ENCODE assay signal across 14 mouse cellular contexts in the genomic region with DNA sequence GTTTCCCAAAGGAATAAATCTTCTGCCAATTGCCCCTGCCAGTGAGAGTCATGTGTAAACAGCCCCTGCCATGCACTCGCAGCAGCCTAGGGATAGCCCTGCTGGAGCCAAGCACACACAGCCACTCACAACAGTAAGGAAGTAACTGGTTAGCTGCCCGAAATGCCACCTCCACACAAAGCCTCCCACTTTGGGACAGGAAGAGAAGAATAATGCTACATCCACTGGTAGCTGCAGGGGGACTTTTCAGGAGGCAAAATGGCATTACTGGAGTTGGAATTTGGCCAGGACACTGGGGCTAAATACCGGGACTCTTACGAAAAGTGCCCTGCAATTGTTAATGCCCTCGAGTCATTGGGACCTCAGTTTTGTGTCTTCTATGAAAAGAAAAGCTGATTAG.
DNase-seq lines count a peak whose midpoint lies in the region; ATAC-seq lines count a peak whose summit lies in the region.
"Had no signal": no experiment of that assay in that cellular context is flagged by ENCODE, and none has a peak within 500 bp of the region (broad histone marks: within the 10 kb centered on the region; RNA-seq: fewer than 3 reads in every experiment).

No protein-coding gene starts in this region.

- WGBS in hindbrain, embryonic 13.5 days: 21% methylated on average over 5 of the region's 5 CpGs
- 50% methylated on average over 5 of the region's 5 CpGs for WGBS in hindbrain, embryonic 11.5 days
- WGBS in forebrain, embryonic 13.5 days: 3% methylated on average over 5 of the region's 5 CpGs
- 9% methylated on average over 5 of the region's 5 CpGs for WGBS in midbrain, embryonic 15.5 days
- 49% methylated on average over 5 of the region's 5 CpGs for WGBS in kidney, embryonic 16.5 days

- no peaks in the 10 kb centered on the region for H3K27me3 ChIP-seq in hindbrain, embryonic 13.5 days
- no peaks in the 10 kb centered on the region for H3K27me3 ChIP-seq in hindbrain, embryonic 11.5 days (ENCODE audit: control insufficient read depth, insufficient read depth, low read length)
- H3K27me3 ChIP-seq in forebrain, embryonic 13.5 days: peaks cover 11% of the 10 kb centered on the region
- H3K27me3 ChIP-seq in midbrain, embryonic 15.5 days (replicated peaks): peaks cover 6% of the 10 kb centered on the region; the same call in 1 of the 2 replicates
- H3K27me3 ChIP-seq in kidney, embryonic 16.5 days (ENCODE audit: insufficient read depth, low read length): no peaks in the 10 kb centered on the region
- H3K27me3 ChIP-seq: CH12.LX; lung, embryonic 15.5 days had no signal

- no peak overlapping the region for H3K27ac ChIP-seq in hindbrain, embryonic 13.5 days
- H3K27ac ChIP-seq in hindbrain, embryonic 11.5 days (ENCODE audit: low read depth, low read length): no peak overlapping the region
- no peak overlapping the region for H3K27ac ChIP-seq in forebrain, embryonic 13.5 days
- H3K27ac ChIP-seq in midbrain, embryonic 15.5 days: no peak overlapping the region
- H3K27ac ChIP-seq in kidney, embryonic 16.5 days (ENCODE audit: low read length): no peak overlapping the region
- H3K27ac ChIP-seq: limb, embryonic 15.5 days; lung, embryonic 15.5 days had no signal

- intact Hi-C loops in gastrocnemius, postnatal 36 days (cut with DNase I): no loop called here

- no peak overlapping the region for H3K9ac ChIP-seq in hindbrain, embryonic 13.5 days
- no peak overlapping the region for H3K9ac ChIP-seq in hindbrain, embryonic 11.5 days (ENCODE audit: low read depth, low read length)
- H3K9ac ChIP-seq in forebrain, embryonic 13.5 days: no peak overlapping the region
- no peak overlapping the region for H3K9ac ChIP-seq in midbrain, embryonic 15.5 days
- H3K9ac ChIP-seq in kidney, embryonic 16.5 days (replicated peaks; ENCODE audit: low read length): no peak overlapping the region
- H3K9ac ChIP-seq: limb, embryonic 15.5 days; lung, embryonic 15.5 days had no signal

- no peak overlapping the region for H3K4me3 ChIP-seq in hindbrain, embryonic 13.5 days
- H3K4me3 ChIP-seq in hindbrain, embryonic 11.5 days (ENCODE audit: low read depth, low read length): no peak overlapping the region
- no peak overlapping the region for H3K4me3 ChIP-seq in forebrain, embryonic 13.5 days
- H3K4me3 ChIP-seq in midbrain, embryonic 15.5 days: no peak overlapping the region
- no peak overlapping the region for H3K4me3 ChIP-seq in kidney, embryonic 16.5 days (ENCODE audit: low read length)
- H3K4me3 ChIP-seq: erythroblast, embryonic 14.5 days; limb, embryonic 15.5 days; lung, embryonic 15.5 days had no signal

- H3K9me3 ChIP-seq in hindbrain, embryonic 13.5 days: no peaks in the 10 kb centered on the region
- H3K9me3 ChIP-seq in hindbrain, embryonic 11.5 days (ENCODE audit: control insufficient read depth, low read length): no peaks in the 10 kb centered on the region
- no peaks in the 10 kb centered on the region for H3K9me3 ChIP-seq in forebrain, embryonic 13.5 days (replicated peaks)
- no peaks in the 10 kb centered on the region for H3K9me3 ChIP-seq in midbrain, embryonic 15.5 days
- no peaks in the 10 kb centered on the region for H3K9me3 ChIP-seq in kidney, embryonic 16.5 days (ENCODE audit: low read length)
- H3K9me3 ChIP-seq: limb, embryonic 15.5 days; lung, embryonic 15.5 days had no signal

- DNase-seq in hindbrain, embryonic 11.5 days (ENCODE audit: low spot score): no peak
- DNase-seq in brain, embryonic 18.5 days (ENCODE audit: low read depth, low spot score): peak; percentile 8
- no peak for DNase-seq in gastrocnemius, postnatal 36 days
- no peak for DNase-seq in thymus, postnatal 14 days
- DNase-seq: adrenal gland, postnatal 25 days; kidney, adult 9 months had no signal

- peaks cover 9% of the 10 kb centered on the region for H3K4me1 ChIP-seq in hindbrain, embryonic 13.5 days (replicated peaks)
- H3K4me1 ChIP-seq in hindbrain, embryonic 11.5 days (replicated peaks; ENCODE audit: control insufficient read depth, insufficient read depth, low read length): no peaks in the 10 kb centered on the region
- peaks cover 6% of the 10 kb centered on the region; the same call in 1 of the 2 replicates for H3K4me1 ChIP-seq in forebrain, embryonic 13.5 days
- H3K4me1 ChIP-seq in midbrain, embryonic 15.5 days: peaks cover 7% of the 10 kb centered on the region
- no peaks in the 10 kb centered on the region for H3K4me1 ChIP-seq in kidney, embryonic 16.5 days (ENCODE audit: insufficient read depth, low read length)
- H3K4me1 ChIP-seq: limb, embryonic 15.5 days had no signal

- H3K4me2 ChIP-seq in hindbrain, embryonic 13.5 days: no peak overlapping the region
- no peak overlapping the region for H3K4me2 ChIP-seq in hindbrain, embryonic 11.5 days (replicated peaks; ENCODE audit: low read depth, low read length)
- H3K4me2 ChIP-seq in forebrain, embryonic 13.5 days: peak overlapping the region; percentile 24; the same call in 1 of the 2 replicates
- no peak overlapping the region for H3K4me2 ChIP-seq in midbrain, embryonic 15.5 days
- no peak overlapping the region for H3K4me2 ChIP-seq in kidney, embryonic 16.5 days (replicated peaks; ENCODE audit: low read depth, low read length)
- H3K4me2 ChIP-seq: limb, embryonic 15.5 days; lung, embryonic 15.5 days had no signal

- ATAC-seq in hindbrain, embryonic 13.5 days (ENCODE audit: low FRiP score): peak; percentile 69
- ATAC-seq in hindbrain, embryonic 11.5 days (ENCODE audit: low FRiP score): no peak
- ATAC-seq in forebrain, embryonic 13.5 days: peak; percentile 66
- peak; percentile 82 for ATAC-seq in midbrain, embryonic 15.5 days (replicated peaks)
- ATAC-seq in kidney, embryonic 16.5 days (ENCODE audit: low FRiP score, low TSS enrichment): no peak

- H3K36me3 ChIP-seq in hindbrain, embryonic 13.5 days: no peaks in the 10 kb centered on the region
- H3K36me3 ChIP-seq in hindbrain, embryonic 11.5 days (ENCODE audit: control insufficient read depth, insufficient read depth, low read length): no peaks in the 10 kb centered on the region
- H3K36me3 ChIP-seq in forebrain, embryonic 13.5 days (ENCODE audit: poor library complexity, severe bottlenecking): no peaks in the 10 kb centered on the region
- H3K36me3 ChIP-seq in midbrain, embryonic 15.5 days (replicated peaks): no peaks in the 10 kb centered on the region
- H3K36me3 ChIP-seq in kidney, embryonic 16.5 days (ENCODE audit: insufficient read depth, low read length): no peaks in the 10 kb centered on the region
- H3K36me3 ChIP-seq: limb, embryonic 15.5 days; lung, embryonic 15.5 days had no signal

Comparison
In these comparisons a context has a peak if more than half of its experiments do, and no peak if none do; other contexts are left out.
1. ATAC-seq: peak in hindbrain, embryonic 13.5 days (single experiment), forebrain, embryonic 13.5 days (single experiment) and midbrain, embryonic 15.5 days (single experiment); none in hindbrain, embryonic 11.5 days (single experiment) and kidney, embryonic 16.5 days (single experiment).